Mouse (Mus musculus) liver, postnatal 0 days (tissue): ENCODE measurements around the gene Iqck.

ENCODE experiments used
- CTCF ChIP-seq: sonication (generic); IDR thresholded peaks from 2 replicates; pipeline ENCODE4 v1.5.1; 2016; ENCODE audit warnings: antibody characterized with exemption, low read depth
- EP300 ChIP-seq: IDR thresholded peaks from 2 replicates; pipeline ENCODE4 v1.6.1; 2016; ENCODE audit warnings: antibody characterized with exemption, low read depth, mild to moderate bottlenecking

DNA sequence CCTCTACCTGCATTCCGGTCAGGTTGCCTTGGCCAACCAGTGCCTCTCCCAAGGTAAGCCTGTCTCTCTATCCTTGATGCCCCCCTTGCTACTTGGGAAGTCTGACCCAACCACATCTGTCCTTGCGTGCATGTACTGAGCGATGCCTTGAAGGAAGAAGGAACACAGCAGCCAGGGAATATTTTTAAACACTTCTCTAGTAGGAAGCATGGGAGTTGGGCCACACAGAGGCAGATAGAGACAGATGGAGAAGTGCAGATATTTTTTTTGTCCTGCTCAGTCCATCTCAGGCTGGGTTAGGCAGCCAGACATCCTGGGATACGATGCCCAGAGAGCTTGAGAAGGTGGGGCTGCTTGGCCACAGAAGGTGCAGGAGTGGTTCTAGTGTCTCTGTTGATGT, 42.0 kb upstream of the Iqck start:
- TF ChIP-seq EP300: no peak
- no peak for TF ChIP-seq CTCF
